8 mouse cellular contexts compared by ENCODE assay signal in genomic region chr11:70648512-70648911, GRCm38 (mm10). TPM values are rescaled to one million over a fixed set of nuclear protein-coding genes. Genes with fewer than 3 reads are reported as not detected.
A peak's percentile ranks its signal among the peaks of the same experiment; 100 is the strongest.
DNase-seq lines count a peak whose midpoint lies in the region; ATAC-seq and TF ChIP-seq lines count a peak whose summit lies in the region.

No protein-coding gene starts in this region.

- H3K4me2 ChIP-seq in embryonic facial prominence, embryonic 13.5 days = peak overlapping the region; percentile 97
- peak overlapping the region; percentile 90 for H3K4me2 ChIP-seq in limb, embryonic 11.5 days (ENCODE audit: low read depth, severe bottlenecking)

- TF ChIP-seq POLR2A in lung, adult 2 months (IDR thresholded peaks at IDR 0.05; ENCODE audit: borderline replicate concordance, extremely low read depth, low read depth, low read length) = no peak
- TF ChIP-seq POLR2A in small intestine, adult 2 months (IDR thresholded peaks at IDR 0.05; ENCODE audit: low read depth, low read length) = no peak

- peak overlapping the region; percentile 93 for H3K9ac ChIP-seq in embryonic facial prominence, embryonic 13.5 days
- H3K9ac ChIP-seq in limb, embryonic 11.5 days (ENCODE audit: low read length) = peak overlapping the region; percentile 68

- DNase-seq in lung, adult 2 months = no peak
- no peak for DNase-seq in lung, postnatal 14 days
- DNase-seq in limb, embryonic 11.5 days (ENCODE audit: low spot score) = no peak
- no peak for DNase-seq in retina, embryonic 14.5 days (ENCODE audit: low spot score)
- DNase-seq in left cerebral cortex, postnatal 14 days (ENCODE audit: low spot score in 2 of 2) = no peak
- no peak for DNase-seq in testis, postnatal 14 days (ENCODE audit: low spot score)

- peaks cover 69% of the 10 kb centered on the region for H3K36me3 ChIP-seq in embryonic facial prominence, embryonic 13.5 days
- H3K36me3 ChIP-seq in limb, embryonic 11.5 days (ENCODE audit: control insufficient read depth, insufficient read depth, low read length) = peaks cover 38% of the 10 kb centered on the region
- peaks cover 62% of the 10 kb centered on the region for H3K36me3 ChIP-seq in small intestine, adult 2 months (ENCODE audit: control insufficient read depth, insufficient read depth, low read length)

- no peaks in the 10 kb centered on the region for H3K27me3 ChIP-seq in embryonic facial prominence, embryonic 13.5 days
- no peaks in the 10 kb centered on the region for H3K27me3 ChIP-seq in limb, embryonic 11.5 days (ENCODE audit: control insufficient read depth, insufficient read depth, low read length)
- no peaks in the 10 kb centered on the region for H3K27me3 ChIP-seq in small intestine, adult 2 months (ENCODE audit: control insufficient read depth, insufficient read depth, low read length)

- H3K4me1 ChIP-seq in lung, adult 2 months (ENCODE audit: control insufficient read depth, insufficient read depth, low read length) = peaks cover 26% of the 10 kb centered on the region
- peaks cover 66% of the 10 kb centered on the region for H3K4me1 ChIP-seq in embryonic facial prominence, embryonic 13.5 days
- peaks cover 32% of the 10 kb centered on the region for H3K4me1 ChIP-seq in limb, embryonic 11.5 days (ENCODE audit: control insufficient read depth, insufficient read depth, low read length)
- H3K4me1 ChIP-seq in small intestine, adult 2 months (ENCODE audit: control insufficient read depth, insufficient read depth, insufficient read length, low read length) = peaks cover 23% of the 10 kb centered on the region

- no peak for ATAC-seq in embryonic facial prominence, embryonic 13.5 days (ENCODE audit: insufficient number of reproducible peaks, insufficient read depth, low FRiP score, low TSS enrichment, low read depth)
- no peak for ATAC-seq in limb, embryonic 11.5 days (ENCODE audit: insufficient number of reproducible peaks, low FRiP score, low TSS enrichment, low read depth)

- H3K27ac ChIP-seq in embryonic facial prominence, embryonic 13.5 days = no peak overlapping the region
- H3K27ac ChIP-seq in limb, embryonic 11.5 days (replicated peaks; ENCODE audit: low read depth, low read length) = no peak overlapping the region
- H3K27ac ChIP-seq in small intestine, adult 2 months (ENCODE audit: insufficient read depth, low read depth, low read length) = peak overlapping the region; percentile 95

- H3K4me3 ChIP-seq in lung, adult 2 months (replicated peaks; ENCODE audit: extremely low read depth, low read depth, low read length) = peak overlapping the region; percentile 15
- peak overlapping the region; percentile 88 for H3K4me3 ChIP-seq in embryonic facial prominence, embryonic 13.5 days
- H3K4me3 ChIP-seq in limb, embryonic 11.5 days (ENCODE audit: low read depth, low read length) = peak overlapping the region; percentile 58
- H3K4me3 ChIP-seq in small intestine, adult 2 months (ENCODE audit: low read depth, low read length) = no peak overlapping the region

- intact Hi-C loops in left cerebral cortex, postnatal 14 days (cut with DNase I) = loop anchor here (10.0 kb wide), 1 partner anchor 214 kb away; the partner anchor contains the start of gene Arrb2

- H3K9me3 ChIP-seq in embryonic facial prominence, embryonic 13.5 days = no peaks in the 10 kb centered on the region
- no peaks in the 10 kb centered on the region for H3K9me3 ChIP-seq in limb, embryonic 11.5 days (ENCODE audit: control insufficient read depth, low read length)

- TF ChIP-seq CTCF in lung, adult 2 months (IDR thresholded peaks at IDR 0.05; ENCODE audit: insufficient read depth, low read length) = no peak
- no peak for TF ChIP-seq CTCF in small intestine, adult 2 months (IDR thresholded peaks at IDR 0.05; ENCODE audit: extremely low read depth, insufficient read length, insufficient replicate concordance, low read depth, low read length)

- WGBS in lung, adult 2 months = 47% methylated on average over 4 of the region's 4 CpGs
- WGBS in embryonic facial prominence, embryonic 13.5 days = 81% methylated on average over 4 of the region's 4 CpGs
- WGBS in limb, embryonic 11.5 days = 86% methylated on average over 4 of the region's 4 CpGs
- 18% methylated on average over 4 of the region's 4 CpGs for WGBS in small intestine, adult 2 months

RNA-seq across cellular contexts. Expression of gene Slc25a11, which starts 1.2 kb away (rescaled TPM):
- 83.6 and 113 TPM in 2 replicates for polyA plus RNA-seq in lung, adult 2 months (2012; rRNA removed)
- polyA plus RNA-seq in embryonic facial prominence, embryonic 13.5 days (2015; fragmentation: Nextera tagmentation; extraction: Ambion mirVana) = 167 and 170 TPM in 2 replicates
- polyA plus RNA-seq in limb, embryonic 11.5 days (2014; fragmentation: Nextera tagmentation; extraction: Ambion mirVana) = 141 and 148 TPM in 2 replicates
- polyA plus RNA-seq in small intestine, adult 2 months (2012; rRNA removed) = 109 and 147 TPM in 2 replicates
- 100 to 1,000 TPM; 120 to 125 TPM for total RNA-seq in left cerebral cortex, postnatal 14 days (2021)

RNA-seq across cellular contexts. Expression of gene Rnf167, which starts 1.5 kb away (rescaled TPM):
- polyA plus RNA-seq in lung, adult 2 months (2012; rRNA removed) = 116 and 146 TPM in 2 replicates
- 131 and 135 TPM in 2 replicates for polyA plus RNA-seq in embryonic facial prominence, embryonic 13.5 days (2015; fragmentation: Nextera tagmentation; extraction: Ambion mirVana)
- 89.5 and 99.1 TPM in 2 replicates for polyA plus RNA-seq in limb, embryonic 11.5 days (2014; fragmentation: Nextera tagmentation; extraction: Ambion mirVana)
- 43.0 and 114 TPM in 2 replicates for polyA plus RNA-seq in small intestine, adult 2 months (2012; rRNA removed)
- total RNA-seq in left cerebral cortex, postnatal 14 days (2021) = 10 to 100 TPM; 67.3 to 69.1 TPM

RNA-seq across cellular contexts. Expression of gene Pfn1, which starts 5.9 kb away (rescaled TPM):
- polyA plus RNA-seq in lung, adult 2 months (2012; rRNA removed) = 933 and 1,129 TPM in 2 replicates
- polyA plus RNA-seq in embryonic facial prominence, embryonic 13.5 days (2015; fragmentation: Nextera tagmentation; extraction: Ambion mirVana) = 1,478 and 1,672 TPM in 2 replicates
- polyA plus RNA-seq in limb, embryonic 11.5 days (2014; fragmentation: Nextera tagmentation; extraction: Ambion mirVana) = 2,040 and 2,092 TPM in 2 replicates
- polyA plus RNA-seq in small intestine, adult 2 months (2012; rRNA removed) = 2,319 and 5,668 TPM in 2 replicates
- 100 to 1,000 TPM; 267 to 286 TPM for total RNA-seq in left cerebral cortex, postnatal 14 days (2021)

RNA-seq across cellular contexts. Expression of gene Eno3, which starts 8.5 kb away (rescaled TPM):
- polyA plus RNA-seq in lung, adult 2 months (2012; rRNA removed) = 19.6 and 97.3 TPM in 2 replicates
- 18.3 and 19.7 TPM in 2 replicates for polyA plus RNA-seq in embryonic facial prominence, embryonic 13.5 days (2015; fragmentation: Nextera tagmentation; extraction: Ambion mirVana)
- polyA plus RNA-seq in limb, embryonic 11.5 days (2014; fragmentation: Nextera tagmentation; extraction: Ambion mirVana) = 49.4 and 53.3 TPM in 2 replicates
- polyA plus RNA-seq in small intestine, adult 2 months (2012; rRNA removed) = 3.3 and 12.7 TPM in 2 replicates
- 1 to 10 TPM; 8.3 to 8.6 TPM for total RNA-seq in left cerebral cortex, postnatal 14 days (2021)

RNA-seq across cellular contexts. Expression of gene Gp1ba, which starts 9.6 kb away (rescaled TPM):
- polyA plus RNA-seq in lung, adult 2 months (2012; rRNA removed) = 0.70 and 1.7 TPM in 2 replicates
- polyA plus RNA-seq in embryonic facial prominence, embryonic 13.5 days (2015; fragmentation: Nextera tagmentation; extraction: Ambion mirVana) = 0.10 and 0.37 TPM in 2 replicates
- 1.2 and 1.3 TPM in 2 replicates for polyA plus RNA-seq in limb, embryonic 11.5 days (2014; fragmentation: Nextera tagmentation; extraction: Ambion mirVana)
- polyA plus RNA-seq in small intestine, adult 2 months (2012; rRNA removed) = 0.04 and 0.22 TPM in 2 replicates
- not detected for total RNA-seq in left cerebral cortex, postnatal 14 days (2021)
